Mouse (Mus musculus) cerebellum, adult 2 months (tissue): ENCODE data around the gene Adamtsl2. TPM values are rescaled to one million over a fixed set of nuclear protein-coding genes. Genes with fewer than 3 reads are reported as not detected.

Experiments
- DNase-seq, 2 experiments: peaks; one replicate each; pipeline ENCODE4 v3.0.0; 2021
- H3K27ac ChIP-seq: fragments of 200-500 bp; 2 replicates; pipeline ENCODE4 v1.5.1; 2012; ENCODE audit warnings: low read length, control low read depth, inconsistent platforms; ENCODE audit not compliant: insufficient read depth
- H3K27me3 ChIP-seq: fragments of 200-500 bp; 2 replicates; pipeline ENCODE4 v1.6.1; 2012; ENCODE audit warnings: inconsistent platforms, mild to moderate bottlenecking, low read length, moderate library complexity; ENCODE audit not compliant: control insufficient read depth, insufficient read depth
- H3K4me1 ChIP-seq: fragments of 200-500 bp; 2 replicates; pipeline ENCODE4 v1.6.1; 2011; ENCODE audit warnings: low read length; ENCODE audit not compliant: control insufficient read depth, insufficient read depth
- H3K4me3 ChIP-seq: fragments of 200-500 bp; replicated peaks from 2 replicates; pipeline ENCODE3; 2011; ENCODE audit warnings: mild to moderate bottlenecking, low read depth, low read length, control low read depth; ENCODE audit not compliant: insufficient read depth
- CTCF ChIP-seq: fragments of 200-500 bp; IDR thresholded peaks from 2 replicates; pipeline ENCODE4 v1.5.1; 2011; ENCODE audit warnings: low read depth, mild to moderate bottlenecking, control low read depth, low read length, moderate library complexity, borderline replicate concordance; ENCODE audit not compliant: insufficient read depth
- POLR2A ChIP-seq: fragments of 200-500 bp; IDR thresholded peaks from 2 replicates; pipeline ENCODE4 v1.6.1; 2011; ENCODE audit warnings: low read length, control low read depth, borderline replicate concordance; ENCODE audit not compliant: insufficient read depth
- WGBS: fragments of 180-500 bp; shearing (Covaris S2); methylation state at CpG from one replicate; pipeline ENCODE4 v1.1.7; 2018; 5-methylcytosine and 5-hydroxymethylcytosine counted together
- polyA plus RNA-seq: library from polyadenylated mRNA; depleted of rRNA; stranded (reverse); fragments of >200 nt; gene quantifications from 2 replicates; pipeline ENCODE4 v1.2.3, GENCODE M21; 2012

Adamtsl2 gene
- polyA plus RNA-seq, 1 experiment = 4.1 TPM

DNA sequence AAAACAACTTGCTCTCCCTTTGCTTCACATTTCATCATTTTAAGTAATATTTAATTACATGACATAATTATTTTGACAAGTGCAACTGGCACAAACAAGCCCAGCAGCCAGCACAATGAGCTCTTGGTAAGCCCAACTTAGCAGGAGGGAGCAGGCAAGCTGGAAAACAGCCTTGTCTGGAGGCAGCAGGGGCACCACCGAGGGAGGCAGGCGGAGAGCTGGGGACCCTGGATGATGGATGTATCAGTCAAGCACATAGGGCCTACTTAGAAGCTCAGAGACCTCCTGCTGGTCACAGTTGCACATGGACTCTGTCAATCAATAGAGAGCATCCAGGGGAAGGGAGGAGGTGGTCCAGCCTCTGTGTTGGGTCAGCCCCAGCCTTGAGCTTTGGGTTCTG, 11.2 kb upstream of the Adamtsl2 start:
- WGBS = 29% methylated on average over 2 of the region's 2 CpGs
- no peak for DNase-seq
- no peak for TF ChIP-seq POLR2A
- TF ChIP-seq CTCF = no peak
- H3K4me1 ChIP-seq = no peaks in the 10 kb centered on the region
- no peak overlapping the region for H3K27ac ChIP-seq
- no peaks in the 10 kb centered on the region for H3K27me3 ChIP-seq
- no peak overlapping the region for H3K4me3 ChIP-seq

DNA sequence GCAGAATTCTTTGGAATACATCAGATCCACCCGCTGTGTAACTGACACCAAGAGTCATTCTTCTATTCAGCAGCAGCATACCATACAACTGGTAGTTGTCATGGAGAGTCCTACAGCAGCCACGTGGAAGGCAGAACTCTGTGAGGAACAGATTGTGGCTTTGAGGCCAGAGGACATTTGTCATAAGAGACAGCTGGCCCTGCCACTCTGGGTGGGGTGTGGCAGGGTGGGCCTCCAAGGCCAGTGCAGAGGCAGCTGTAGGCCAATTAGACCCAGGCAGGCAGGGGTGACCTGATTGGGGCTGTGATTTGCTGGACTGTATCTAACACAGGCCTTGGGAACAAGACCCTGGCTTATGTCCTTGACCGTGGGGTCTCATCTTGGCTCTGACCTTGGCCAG, 9.5 kb upstream of the Adamtsl2 start:
- no peaks in the 10 kb centered on the region for H3K27me3 ChIP-seq
- no peak for DNase-seq
- no peak overlapping the region for H3K4me3 ChIP-seq
- H3K27ac ChIP-seq = no peak overlapping the region
- no peaks in the 10 kb centered on the region for H3K4me1 ChIP-seq
- TF ChIP-seq POLR2A (no peak), CTCF (no peak)
- WGBS = 42% methylated on average over 3 of the region's 3 CpGs

- H3K27me3 ChIP-seq = no peaks in the 10 kb centered on the region
- no peak overlapping the region for H3K27ac ChIP-seq
- no peak overlapping the region for H3K4me3 ChIP-seq
- no peak for DNase-seq
- no peak for TF ChIP-seq CTCF
- no peak for TF ChIP-seq POLR2A
- WGBS = 50% methylated on average over 2 of the region's 2 CpGs
- no peaks in the 10 kb centered on the region for H3K4me1 ChIP-seq
Measured at GRCm38 (mm10) chr2:27070247-27070813, 8.8 kb upstream of the Adamtsl2 start.

GRCm38 (mm10) chr2:27071137-27071536, 8.0 kb upstream of the Adamtsl2 start:
- 22% methylated on average over 4 of the region's 4 CpGs for WGBS
- H3K27ac ChIP-seq = no peak overlapping the region

DNA sequence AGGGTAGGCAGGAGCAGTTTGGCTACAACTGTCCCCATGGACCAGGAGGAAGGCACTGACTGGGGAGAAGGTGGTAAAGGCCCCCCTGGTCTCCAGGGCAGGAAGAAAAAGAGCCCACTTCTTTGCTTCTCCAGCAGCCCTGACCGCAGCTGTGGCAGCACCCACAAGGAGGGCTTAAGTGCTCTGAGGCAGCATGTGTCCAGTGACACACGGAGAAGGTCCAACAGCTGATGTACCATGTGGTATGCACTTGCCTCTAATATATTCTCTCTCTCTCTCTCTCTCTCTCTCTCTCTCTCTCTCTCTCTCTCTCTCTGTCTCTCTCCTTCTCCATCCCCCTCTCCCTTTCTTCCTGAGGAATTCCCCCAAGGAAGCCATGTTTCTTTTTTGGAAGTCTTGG, 7.2 kb upstream of the Adamtsl2 start, which contains the start of gene Mymk:
Gene Mymk, minus strand, starts transcription at position 202 of the 400 bp plus-strand sequence.
- Histone ChIP-seq H3K27me3 (no peaks in the 10 kb centered on the region), H3K27ac (no peak within 1 kb of the TSS), H3K4me3 (no peak within 1 kb of the TSS), H3K4me1 (no peaks in the 10 kb centered on the region)
- DNase-seq = no peak
- TF ChIP-seq POLR2A = no peak
- no peak for TF ChIP-seq CTCF
- 69% methylated on average over 2 of the region's 2 CpGs for WGBS

More at GRCm38 (mm10) chr2:27071137-27071536, 8.0 kb upstream of the Adamtsl2 start:
- no peak for TF ChIP-seq CTCF
- no peak for TF ChIP-seq POLR2A
- Histone ChIP-seq H3K4me3 (no peak overlapping the region), H3K27me3 (no peaks in the 10 kb centered on the region), H3K4me1 (no peaks in the 10 kb centered on the region)
- peak; percentile 17 to 45 for DNase-seq

- WGBS = 88% methylated on average over 4 of the region's 4 CpGs
- Histone ChIP-seq H3K4me1 (no peaks in the 10 kb centered on the region), H3K27ac (no peak overlapping the region), H3K27me3 (no peaks in the 10 kb centered on the region; the same call in 1 of the 2 replicates), H3K4me3 (no peak overlapping the region)
- TF ChIP-seq CTCF = no peak
- TF ChIP-seq POLR2A = no peak
- no peak for DNase-seq
Measured at GRCm38 (mm10) chr2:27073407-27073806, 5.8 kb upstream of the Adamtsl2 start.

DNA sequence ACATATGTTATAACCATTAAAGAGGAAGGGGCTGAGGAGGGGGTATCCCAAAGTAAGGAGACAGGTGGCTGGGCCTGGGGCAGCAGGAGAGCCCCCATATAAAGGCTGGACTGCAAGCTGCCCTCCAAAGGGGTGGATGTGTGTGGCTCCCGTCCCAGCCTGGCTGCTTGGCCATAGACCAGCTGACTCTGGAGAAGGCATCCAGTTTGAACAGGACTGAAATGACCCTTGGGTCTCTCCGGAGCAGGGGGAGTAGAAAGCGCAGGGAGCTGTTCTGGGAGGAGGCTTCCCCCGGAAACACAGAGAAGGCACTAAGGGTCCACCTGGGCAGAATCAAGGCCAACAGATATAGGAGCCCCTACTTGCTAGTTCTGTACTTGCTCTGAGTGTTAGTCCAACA, 4.4 kb upstream of the Adamtsl2 start:
- no peak for TF ChIP-seq POLR2A
- no peak for TF ChIP-seq CTCF
- 34% methylated on average over 4 of the region's 4 CpGs for WGBS
- H3K4me3 ChIP-seq = no peak overlapping the region
- no peaks in the 10 kb centered on the region; the same call in 1 of the 2 replicates for H3K4me1 ChIP-seq
- no peak overlapping the region for H3K27ac ChIP-seq
- H3K27me3 ChIP-seq = no peaks in the 10 kb centered on the region; the same call in 1 of the 2 replicates
- DNase-seq = no peak

DNA sequence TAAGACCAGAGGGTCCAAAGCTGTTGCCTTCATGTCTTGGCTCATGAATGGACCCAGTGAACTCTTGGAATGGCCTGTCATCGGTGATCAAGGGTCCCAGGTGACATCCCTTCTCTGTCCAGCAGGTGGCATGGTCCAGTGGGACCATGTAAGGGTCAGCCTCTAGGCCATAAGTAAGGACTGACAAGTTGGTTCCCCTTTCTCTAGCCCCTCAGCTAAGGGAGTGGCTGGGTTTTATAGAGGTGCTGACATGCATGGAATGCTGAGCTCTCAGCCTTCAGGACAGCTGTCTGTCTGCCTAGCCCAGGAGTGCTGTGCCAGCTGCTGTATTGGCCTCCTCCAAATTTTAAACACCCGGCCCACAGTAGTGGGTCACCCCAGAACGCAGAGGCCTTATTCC, 3.7 kb upstream of the Adamtsl2 start:
- Histone ChIP-seq H3K27me3 (no peaks in the 10 kb centered on the region; the same call in 1 of the 2 replicates), H3K4me1 (no peaks in the 10 kb centered on the region; the same call in 1 of the 2 replicates), H3K4me3 (no peak overlapping the region), H3K27ac (no peak overlapping the region)
- DNase-seq = peak; percentile 33 to 55
- WGBS = 68% methylated on average over 3 of the region's 3 CpGs
- no peak for TF ChIP-seq POLR2A
- peak; percentile 79 for TF ChIP-seq CTCF
